Mouse (Mus musculus) telencephalon, adult 2 months (tissue): ENCODE measurements around the gene Pef1.

Experiments used
- DNase-seq: peaks from one replicate; pipeline ENCODE4 v3.0.0-alpha.2; 2011; ENCODE audit warnings: low read depth, low spot score

Gene Pef1

DNA sequence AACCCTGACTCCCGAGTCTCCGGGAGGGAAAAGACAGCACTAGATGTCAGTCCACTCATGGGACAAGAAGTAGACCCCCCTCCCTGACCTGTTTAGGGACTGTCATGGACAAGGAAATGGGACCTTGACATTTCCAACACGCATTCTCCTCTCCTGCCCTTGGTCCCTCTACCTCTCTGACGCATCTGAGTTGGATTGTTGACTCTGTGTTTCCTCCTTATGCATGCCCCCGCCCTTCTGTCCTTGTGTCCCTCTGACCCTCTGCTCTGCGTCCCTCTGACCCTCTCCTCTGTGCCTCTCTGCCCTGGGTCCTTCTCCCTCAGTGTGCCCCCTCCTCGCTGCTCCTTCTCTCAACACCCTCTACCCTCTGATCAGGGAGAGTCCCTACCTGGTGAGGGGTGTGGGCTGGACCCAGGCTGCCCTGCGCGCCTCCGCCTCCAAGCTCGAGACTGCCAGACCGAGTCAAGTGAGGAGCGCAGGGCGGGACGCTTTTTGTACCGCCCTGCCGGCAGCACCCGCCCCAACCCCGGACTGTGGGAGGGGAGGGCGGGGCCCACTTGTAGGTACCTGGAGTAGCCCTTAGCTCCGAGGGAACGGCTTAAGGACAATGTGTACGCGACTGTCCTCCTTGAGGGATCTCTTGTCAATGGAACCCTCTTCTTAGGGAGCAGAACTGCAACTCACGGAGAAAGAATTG lies 72.1 kb downstream of the Pef1 start:
- DNase-seq: no peak

DNA sequence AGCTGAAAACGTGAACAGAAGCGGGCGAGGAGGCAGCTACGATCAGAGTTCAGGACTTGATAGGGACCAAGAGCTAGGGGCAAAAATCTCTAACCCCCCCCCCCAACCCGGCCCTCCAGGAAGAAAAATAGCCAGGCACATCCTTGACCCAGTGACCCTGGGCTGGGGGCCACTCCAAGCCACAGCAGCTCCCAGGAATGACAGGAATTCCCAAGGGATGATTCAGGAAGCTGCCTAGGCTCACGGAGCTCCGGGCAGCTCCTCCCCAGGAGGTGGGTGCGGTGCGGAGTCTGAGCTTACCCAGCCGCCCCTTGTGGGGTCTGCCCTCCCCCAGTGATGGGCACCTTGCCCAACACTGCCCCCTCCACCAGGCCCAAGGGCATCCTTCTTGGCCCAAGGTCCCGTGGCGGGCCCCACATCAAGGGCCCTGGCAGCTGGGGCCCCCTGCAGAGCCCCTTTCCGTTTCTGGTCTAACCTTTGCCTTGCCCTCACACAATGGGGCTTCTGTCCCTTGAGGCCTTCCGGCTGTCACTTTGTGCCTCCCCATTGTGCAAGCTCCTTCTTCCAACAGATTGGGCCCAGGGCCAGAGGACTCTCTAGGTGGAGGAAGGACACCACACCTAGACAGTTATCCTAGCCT lies 72.8 kb downstream of the Pef1 start, which contains the start of gene Tinagl1:
Gene Tinagl1 (minus strand): TSS at position 51 of the 640 bp plus-strand sequence.
- no peak for DNase-seq

DNA sequence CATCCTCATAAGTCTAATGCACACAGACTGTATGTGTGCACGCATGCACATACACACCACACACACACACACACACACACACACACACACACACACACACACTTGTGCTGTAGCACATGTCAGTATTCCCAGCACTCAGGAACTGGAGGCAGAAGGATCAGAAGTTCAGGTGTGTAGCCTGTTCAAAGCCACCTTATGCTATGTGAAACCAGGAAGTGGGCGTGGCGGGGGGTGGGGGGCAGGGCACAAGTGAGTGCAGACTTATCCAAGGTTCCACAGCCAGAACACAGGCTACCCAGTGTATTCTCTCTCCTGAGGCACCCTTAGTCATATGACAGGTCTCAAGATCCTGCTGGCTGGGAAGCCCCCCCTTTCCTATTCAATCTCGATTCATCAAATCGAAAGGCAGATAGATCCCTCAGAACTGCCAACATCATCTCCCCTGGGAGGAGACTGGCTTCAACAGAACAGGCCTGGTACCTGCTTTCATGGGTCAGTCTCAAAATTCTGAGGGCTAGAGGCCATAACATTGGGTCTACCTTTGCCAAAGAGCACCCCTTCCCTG lies 73.9 kb downstream of the Pef1 start:
- DNase-seq: no peak

DNA sequence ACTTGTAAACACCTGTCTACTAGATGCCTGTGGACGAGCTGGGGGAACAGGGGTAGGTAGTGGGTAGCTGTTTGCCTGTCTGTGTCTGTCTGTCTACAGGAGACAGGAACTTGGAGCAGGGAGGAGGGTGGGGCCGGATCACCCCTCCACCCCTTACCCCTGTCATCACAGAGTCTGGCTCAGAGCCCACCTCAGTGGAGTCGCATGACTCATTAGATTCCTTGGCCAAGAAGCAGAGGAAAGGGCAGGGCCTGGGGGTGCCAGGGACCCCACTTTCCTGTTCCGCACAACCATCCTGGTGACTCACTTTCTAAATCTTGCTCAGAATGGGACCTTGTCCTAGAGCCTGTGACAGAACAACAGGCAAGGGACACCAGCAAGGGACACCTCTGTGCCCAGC lies 74.7 kb downstream of the Pef1 start:
- DNase-seq: no peak

DNA sequence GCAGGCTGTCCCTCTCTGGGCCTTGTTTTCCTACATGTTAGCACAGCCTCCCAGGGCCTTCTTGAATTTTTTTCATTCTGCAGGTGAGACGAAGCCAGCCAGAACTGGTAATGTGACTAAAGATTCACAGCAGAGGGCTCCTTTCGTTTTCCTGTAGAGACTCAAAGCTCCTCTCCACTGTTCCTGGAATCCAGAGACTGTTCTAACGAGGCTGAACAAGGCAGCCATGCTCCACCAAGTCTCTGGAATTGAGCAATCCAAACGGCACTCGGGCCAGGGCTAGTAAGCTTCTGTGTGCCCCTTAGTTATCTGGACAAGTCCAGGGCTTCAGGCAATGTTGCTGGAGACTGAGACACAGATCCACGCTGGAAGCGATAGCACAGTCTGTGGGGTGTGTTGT lies 75.2 kb downstream of the Pef1 start:
- DNase-seq: no peak
